Mouse (Mus musculus): Measurements from ENCODE around the gene Cadm2. TPM values are rescaled to one million over a fixed set of nuclear protein-coding genes. Genes with fewer than 3 reads are reported as not detected.

Gene Cadm2
- total RNA-seq, 2 experiments from 2014 or later, result 0.39 to 0.60 TPM

DNA sequence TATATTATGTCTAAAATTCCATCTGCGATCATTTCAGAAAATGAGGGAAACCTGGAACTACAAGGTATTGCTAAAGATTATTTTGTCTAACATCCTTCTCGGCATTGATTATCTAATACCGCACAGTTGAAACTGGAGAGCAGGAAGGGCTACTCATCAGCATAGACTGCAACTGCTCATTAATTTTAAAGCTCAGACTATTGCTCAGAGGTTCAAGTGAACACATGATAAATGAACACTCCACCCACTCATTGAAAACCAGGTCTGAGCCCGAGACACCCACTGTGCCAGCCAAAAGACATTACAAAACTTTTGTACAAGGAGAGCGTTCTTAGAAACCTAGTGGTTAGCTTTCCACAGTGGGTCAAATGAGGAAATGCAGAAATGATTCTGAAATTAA is 652.4 kb downstream of the Cadm2 start:
- no peak for DNase-seq (ENCODE audit: low spot score in 2 of 2)

DNA sequence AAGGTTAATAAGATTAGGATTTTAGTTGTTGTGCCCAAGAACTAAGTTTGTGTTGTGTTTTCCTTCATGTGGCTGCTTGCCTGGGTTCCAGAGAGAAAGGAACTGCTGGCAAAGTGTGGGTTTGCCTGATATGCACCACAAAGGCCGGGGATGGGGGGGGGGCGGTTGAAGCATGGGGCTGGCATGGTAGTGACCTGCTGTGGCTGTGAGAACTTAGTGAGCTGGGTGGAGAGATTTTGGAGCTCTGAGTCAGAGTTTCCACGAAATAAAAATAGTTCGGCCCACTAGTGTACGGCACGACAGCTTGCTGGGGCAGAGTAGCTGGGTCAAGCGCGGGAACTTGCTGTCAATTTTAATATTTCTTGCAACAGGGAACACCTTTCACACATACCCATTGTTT is 653.0 kb downstream of the Cadm2 start:
- DNase-seq (ENCODE audit: low spot score in 2 of 2), result no peak

DNA sequence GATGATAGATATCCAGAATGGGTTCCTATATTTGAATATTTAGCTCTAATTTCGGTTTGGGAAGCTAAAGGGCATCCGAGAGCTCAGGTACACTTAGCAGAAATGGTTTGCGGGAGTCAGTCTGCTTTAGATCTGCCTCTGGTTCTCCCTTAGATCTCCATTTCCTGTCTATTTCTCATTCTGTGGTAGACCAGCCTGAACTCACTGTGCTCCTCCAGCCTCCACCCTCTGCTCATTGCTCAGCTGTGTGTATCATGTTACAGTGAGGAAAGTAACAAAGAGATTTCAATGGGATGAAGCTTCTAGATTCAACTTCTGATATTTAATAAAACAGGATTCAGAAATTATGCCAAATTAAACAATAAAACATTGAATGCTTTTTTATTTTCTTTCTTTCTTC is 661.6 kb downstream of the Cadm2 start:
- no peak for DNase-seq (ENCODE audit: low spot score in 2 of 2)

DNA sequence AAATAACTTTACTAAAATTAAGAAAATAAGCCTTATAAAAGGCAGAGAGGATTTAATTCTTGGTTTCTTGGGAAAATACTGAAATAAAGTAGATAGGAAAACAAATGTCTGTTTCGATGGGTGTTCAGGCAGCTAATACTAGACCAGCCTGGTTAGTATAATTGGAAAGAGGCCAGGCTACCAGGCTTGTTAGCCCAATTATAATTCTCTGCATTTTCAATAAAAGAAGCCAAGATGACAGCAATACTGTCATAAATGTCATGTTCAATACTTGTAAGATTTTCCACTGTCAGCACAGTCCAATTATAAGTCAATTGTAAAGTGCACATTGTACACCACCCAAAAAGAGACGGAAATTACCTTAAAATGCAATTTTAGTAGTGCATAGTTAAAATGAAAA is 664.8 kb downstream of the Cadm2 start:
- DNase-seq (ENCODE audit: low spot score in 2 of 2), result no peak

- no peak for DNase-seq (ENCODE audit: low spot score in 2 of 2)
These were observed 684.4 kb downstream of the Cadm2 start for GRCm38 (mm10) chr16:66936332-66936731.

DNA sequence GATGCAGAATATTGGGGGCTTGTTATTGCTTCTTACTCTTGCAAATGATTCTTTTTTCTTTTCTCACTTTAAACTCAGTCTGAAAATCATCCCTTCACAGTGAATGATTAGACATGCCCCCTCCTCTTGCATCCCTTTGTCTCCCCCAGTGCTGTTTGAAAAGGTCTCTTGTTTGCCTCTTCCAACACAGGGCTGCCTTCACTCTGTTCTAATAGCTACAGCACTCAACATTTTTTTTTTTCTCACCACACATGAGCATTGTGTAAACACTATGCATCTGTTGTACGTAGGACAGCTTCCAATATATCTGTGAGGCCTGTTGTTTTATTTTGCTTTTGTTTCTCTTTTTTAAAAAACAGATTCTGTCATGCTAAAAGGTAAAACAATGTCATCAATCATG is 695.2 kb downstream of the Cadm2 start:
- no peak for DNase-seq (ENCODE audit: low spot score in 2 of 2)

DNA sequence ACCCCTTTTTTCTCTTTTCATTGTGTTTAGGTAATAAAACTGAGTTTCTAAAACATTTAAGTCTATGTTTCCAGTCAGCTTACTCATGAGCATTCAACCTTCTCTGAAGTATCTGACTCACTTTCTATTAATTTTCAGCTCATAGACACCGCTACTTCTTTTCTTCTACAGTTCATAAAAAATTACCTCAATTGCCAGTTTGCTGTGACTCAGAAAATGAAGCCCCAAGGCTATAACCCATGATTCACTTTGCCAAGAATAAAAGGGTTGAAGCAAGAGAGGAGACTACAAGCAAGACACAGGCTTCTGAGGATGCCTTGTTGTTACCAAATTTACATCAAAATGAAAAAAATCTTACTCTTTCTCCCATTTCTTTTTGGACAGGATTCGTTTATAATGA is 698.0 kb downstream of the Cadm2 start:
- DNase-seq (ENCODE audit: low spot score in 2 of 2), result no peak

GRCm38 (mm10) chr16:66921414-66921915 is 699.2 kb downstream of the Cadm2 start:
- DNase-seq (ENCODE audit: low spot score in 2 of 2), result no peak

- DNase-seq (ENCODE audit: low spot score in 2 of 2), result no peak
These were observed 700.8 kb downstream of the Cadm2 start for GRCm38 (mm10) chr16:66919889-66920402.

GRCm38 (mm10) chr16:66901801-66902200 is 718.9 kb downstream of the Cadm2 start:
- no peak for DNase-seq (ENCODE audit: low spot score in 2 of 2)

- DNase-seq (ENCODE audit: low spot score in 2 of 2), result no peak
These were observed 720.0 kb downstream of the Cadm2 start for GRCm38 (mm10) chr16:66900664-66901063.

DNA sequence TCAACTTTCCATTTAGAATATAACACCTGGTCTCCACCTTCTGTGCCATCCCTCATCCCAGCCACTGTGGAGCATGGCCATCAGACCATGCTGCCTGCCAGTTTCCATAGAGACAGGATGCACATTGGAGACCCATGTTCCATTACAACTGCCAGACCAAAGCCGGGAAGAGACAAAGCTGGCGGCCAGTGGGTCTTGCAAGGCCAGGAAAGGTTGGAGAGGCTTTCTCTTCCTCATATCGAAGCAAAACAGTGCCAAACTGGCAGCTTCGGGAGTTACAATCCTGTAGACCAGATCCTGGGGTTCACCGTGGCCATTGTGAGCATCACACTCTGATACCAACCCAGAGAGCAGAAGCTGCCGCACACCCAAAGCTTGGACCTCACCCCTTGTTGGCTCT is 728.3 kb downstream of the Cadm2 start:
- no peak for DNase-seq (ENCODE audit: low spot score in 2 of 2)

DNA sequence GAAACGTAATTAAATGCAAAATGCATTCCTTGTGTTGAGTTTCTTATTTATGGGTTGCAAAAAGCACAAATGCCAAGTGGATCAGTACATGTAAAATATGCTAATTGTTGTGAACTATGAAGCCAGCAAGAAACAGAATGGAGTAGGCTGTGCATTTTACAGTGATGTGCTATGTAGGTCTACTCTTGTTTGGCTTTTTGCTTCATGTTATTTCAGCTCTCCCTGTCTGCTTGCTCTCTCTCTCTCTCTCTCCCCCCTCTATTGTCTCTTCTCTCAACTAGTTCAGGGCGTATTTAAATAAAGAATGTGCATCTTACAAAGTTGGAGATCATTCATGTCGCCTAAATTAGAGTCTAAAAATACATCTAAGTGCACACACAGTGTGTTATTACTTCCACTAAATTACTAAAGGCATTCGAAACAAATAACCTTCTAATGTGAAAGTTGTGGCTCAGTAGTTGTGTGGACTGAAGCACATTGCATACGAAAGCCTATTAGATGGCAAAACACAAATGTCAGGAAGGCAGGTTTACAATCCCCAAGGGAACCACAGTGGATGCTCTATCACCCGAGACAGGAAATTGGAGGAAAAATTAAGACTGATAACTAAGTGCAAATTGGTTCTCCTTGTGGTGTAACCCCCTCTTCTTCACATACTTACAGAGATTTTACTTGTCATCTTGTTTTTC is 729.0 kb downstream of the Cadm2 start:
- DNase-seq (ENCODE audit: low spot score in 2 of 2), result no peak

DNA sequence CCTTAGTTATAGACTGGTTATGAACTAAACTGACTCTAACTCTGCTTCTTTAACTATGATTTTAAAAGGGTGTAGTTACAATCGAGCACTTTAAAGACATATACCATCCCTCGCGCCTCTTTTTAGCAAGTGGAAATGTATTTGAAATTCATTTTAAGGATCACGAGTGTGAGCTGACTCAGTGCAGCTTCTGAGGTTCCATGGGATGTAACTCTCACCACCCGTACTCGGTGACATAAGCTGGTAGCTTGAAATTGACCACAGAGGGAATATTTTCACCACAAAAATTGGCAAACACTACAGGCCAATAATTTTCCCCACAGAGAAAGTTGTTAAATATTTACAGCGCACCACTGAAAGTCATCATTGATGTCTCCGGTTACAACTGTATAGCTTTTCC is 730.8 kb downstream of the Cadm2 start:
- DNase-seq (ENCODE audit: low spot score in 2 of 2), result no peak

DNA sequence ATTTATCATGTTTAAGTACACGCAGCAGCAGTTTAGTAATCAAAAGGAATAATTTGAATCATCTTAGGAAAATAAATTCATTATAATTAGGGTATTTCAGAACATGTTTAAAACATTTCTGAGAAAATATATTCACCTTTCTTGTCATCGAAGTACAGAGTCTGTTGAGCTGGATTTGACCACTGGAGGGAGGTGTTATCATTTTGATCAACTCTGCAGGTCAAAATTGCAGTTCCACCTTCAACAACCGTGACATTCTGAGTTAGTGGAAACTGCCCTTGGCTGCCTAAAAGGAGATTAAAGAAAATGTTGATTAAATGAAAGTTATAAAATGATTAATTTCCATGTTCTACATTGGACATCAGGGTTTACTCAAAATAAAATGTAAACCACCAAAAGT is 738.1 kb downstream of the Cadm2 start:
- no peak for DNase-seq (ENCODE audit: low spot score in 2 of 2)

- no peak for DNase-seq (ENCODE audit: low spot score in 2 of 2)
These were observed 749.5 kb downstream of the Cadm2 start for GRCm38 (mm10) chr16:66871201-66871600.

GRCm38 (mm10) chr16:66851047-66851446 is 769.7 kb downstream of the Cadm2 start:
- DNase-seq (ENCODE audit: low spot score in 2 of 2), result no peak

DNA sequence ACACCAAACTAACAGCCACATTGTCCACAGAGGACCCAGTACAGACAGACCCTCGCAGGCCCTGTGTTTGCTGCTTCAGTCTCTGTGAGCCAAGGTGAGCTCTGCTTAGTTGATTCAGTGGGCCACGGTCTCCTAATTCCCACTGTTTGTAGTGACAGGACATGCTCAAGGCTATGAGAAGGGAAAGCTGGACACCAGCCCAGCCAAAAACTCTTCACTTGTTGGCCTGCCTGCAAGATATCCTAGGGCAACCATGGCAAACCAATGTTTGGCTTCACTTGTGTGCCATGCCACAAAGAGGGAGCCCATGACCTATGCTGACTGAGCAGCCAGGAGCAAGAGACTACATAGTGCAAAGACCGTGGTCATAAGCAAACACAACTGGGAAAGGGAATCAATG is 795.8 kb downstream of the Cadm2 start:
- no peak for DNase-seq (ENCODE audit: low spot score in 2 of 2)

- no peak for DNase-seq (ENCODE audit: low spot score in 2 of 2)
These were observed 809.2 kb downstream of the Cadm2 start for GRCm38 (mm10) chr16:66811495-66811894.

- no peak for DNase-seq (ENCODE audit: low spot score in 2 of 2)
These were observed 822.5 kb downstream of the Cadm2 start for GRCm38 (mm10) chr16:66798204-66798603.

GRCm38 (mm10) chr16:66793067-66793466 is 827.6 kb downstream of the Cadm2 start:
- no peak for DNase-seq (ENCODE audit: low spot score in 2 of 2)

GRCm38 (mm10) chr16:66771883-66772282 is 848.8 kb downstream of the Cadm2 start:
- no peak for DNase-seq (ENCODE audit: low spot score in 2 of 2)

DNA sequence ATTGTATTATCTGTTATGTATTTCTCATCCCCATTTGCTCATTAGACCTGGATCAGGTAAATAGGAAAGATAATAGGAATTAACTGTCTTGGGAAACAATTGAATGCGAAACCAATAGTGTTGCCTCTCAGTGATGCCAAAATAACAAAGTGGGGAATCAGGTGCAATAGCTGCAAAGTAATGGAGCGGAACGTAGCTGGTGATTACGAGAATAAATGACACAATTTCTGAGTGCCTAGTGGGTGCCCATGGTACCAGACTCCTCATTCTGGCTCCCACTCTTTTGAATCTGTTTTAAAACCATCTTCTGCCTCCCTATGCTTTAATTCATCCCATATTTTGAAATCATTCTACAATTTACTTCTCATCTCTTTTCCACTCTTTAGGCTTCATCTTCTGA is 851.2 kb downstream of the Cadm2 start:
- no peak for DNase-seq (ENCODE audit: low spot score in 2 of 2)
